Mouse (Mus musculus) MEL (cell line): ENCODE measurements around the gene Med27.

Experiments
- CTCF ChIP-seq, 3 experiments: IDR thresholded peaks in 2 of 3; conservative IDR thresholded peaks in 1 of 3; 2 replicates each; pipeline ENCODE4 v1.5.1; 2011 to 2012; ENCODE audit warnings: low read length in 3 of 3, low read depth in 2 of 3, mild to moderate bottlenecking in 2 of 3, improper control_type of control experiment in 1 of 3, inconsistent platforms in 1 of 3, mixed read lengths in 1 of 3, moderate library complexity in 1 of 3; ENCODE audit not compliant: control insufficient read depth in 1 of 3, insufficient read depth in 1 of 3, poor library complexity in 1 of 3, severe bottlenecking in 1 of 3
- JUND ChIP-seq: IDR thresholded peaks from 2 replicates; pipeline ENCODE4 v1.6.1; 2011; ENCODE audit warnings: low read depth, mild to moderate bottlenecking, improper control_type of control experiment, low read length

- TF ChIP-seq JUND (no peak), CTCF (IDR thresholded peaks at IDR 0.05 in 2 of 3, conservative IDR thresholded peaks at IDR 0.05 in 1 of 3; ENCODE audit: control insufficient read depth in 1 of 3, insufficient read depth in 1 of 3, low read depth in 2 of 3, low read length in 3 of 3, poor library complexity in 1 of 3, severe bottlenecking in 1 of 3) (no peak)
Measured at GRCm38 (mm10) chr2:29453376-29453775, 106.8 kb downstream of the Med27 start.
